Mouse (Mus musculus) ZHBTc4 (cell line): ENCODE measurements around the gene Cacna1g.

Experiments used
- DNase-seq: peaks from one replicate; pipeline ENCODE4 v3.0.0-alpha.2; 2011; ENCODE audit warnings: low read depth, low spot score

Cacna1g gene

DNA sequence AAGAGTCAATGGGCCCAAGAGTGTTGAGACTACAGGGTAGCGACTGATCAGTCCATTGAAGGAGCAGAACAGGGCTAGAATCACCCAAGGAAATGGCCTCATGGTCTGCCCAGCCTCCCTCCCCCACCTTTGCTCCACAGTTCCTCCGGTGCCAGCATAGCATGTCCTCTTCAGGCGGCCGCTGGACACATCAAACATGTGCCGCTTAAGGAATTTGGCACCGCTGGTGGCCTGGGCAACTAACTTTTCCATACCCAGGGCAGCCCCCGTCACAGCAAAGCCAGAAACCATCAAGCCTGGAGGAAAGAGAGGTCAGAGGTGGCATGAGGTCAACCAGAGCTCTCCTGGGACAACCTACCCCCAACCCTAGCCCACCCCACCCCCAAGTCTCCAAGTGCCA lies 8.0 kb upstream of the Cacna1g start:
- no peak for DNase-seq

DNA sequence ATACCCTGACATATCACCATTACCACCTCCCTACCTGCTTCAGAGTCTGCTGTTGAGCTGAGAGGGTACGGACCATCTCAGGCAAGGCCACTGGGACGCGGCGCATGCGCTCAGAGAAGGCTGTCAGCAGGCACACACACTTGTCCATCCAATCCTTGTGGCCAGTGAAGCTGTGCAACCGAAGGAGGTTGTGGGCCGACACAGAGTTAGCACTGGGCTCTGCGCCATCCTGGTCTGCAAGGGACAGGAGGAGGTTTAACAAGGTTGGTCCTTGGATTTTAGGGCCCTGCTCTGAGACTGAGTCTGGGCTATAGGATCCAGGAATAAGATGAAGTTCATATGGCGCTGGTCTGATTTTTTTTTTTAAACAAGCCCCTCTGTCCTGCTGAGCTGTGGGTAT lies 6.4 kb upstream of the Cacna1g start:
- DNase-seq, result no peak

GRCm38 (mm10) chr11:94477651-94478050 lies 3.7 kb upstream of the Cacna1g start:
- DNase-seq, result no peak

DNA sequence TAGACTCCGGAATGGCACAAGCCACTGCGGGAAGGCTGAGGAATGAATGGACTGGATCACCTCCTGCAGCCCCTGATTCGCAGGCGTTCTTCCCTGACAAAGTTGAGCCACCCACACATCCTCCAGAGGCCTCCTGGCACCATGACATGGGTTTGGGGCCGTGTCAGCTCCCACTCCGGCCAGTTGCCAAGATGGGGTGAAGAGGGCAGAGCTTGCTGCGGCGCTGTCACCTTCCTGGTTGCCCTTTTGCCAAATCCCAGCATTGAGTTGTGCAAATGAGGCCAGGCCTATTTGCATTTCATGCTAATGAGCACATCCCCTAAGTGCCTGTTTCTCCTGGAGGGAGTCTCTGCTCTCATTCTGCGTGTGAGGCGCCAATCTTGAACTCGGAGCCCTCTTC lies 1.7 kb upstream of the Cacna1g start:
- DNase-seq, result no peak

DNA sequence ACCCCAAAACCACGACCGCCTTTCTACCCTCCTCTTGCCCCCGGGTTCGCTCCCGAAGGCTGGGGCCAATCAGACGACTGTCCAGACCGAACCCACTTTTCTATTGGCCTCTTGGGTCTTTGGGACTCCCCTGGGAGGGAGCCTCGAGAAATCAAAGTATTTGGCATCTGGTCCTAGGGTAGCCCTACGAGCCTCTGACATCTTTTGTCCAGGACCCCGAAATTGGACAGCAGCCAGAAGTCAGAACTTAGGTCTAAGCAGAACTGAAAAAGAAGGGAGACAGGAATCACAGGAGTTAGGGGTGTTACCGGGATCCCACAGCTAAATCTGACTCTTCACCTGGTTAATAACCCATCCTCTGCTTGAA lies 529 bp upstream of the Cacna1g start:
- DNase-seq, result no peak

- peak; percentile 22 for DNase-seq
Measured at GRCm38 (mm10) chr11:94472916-94473706, 887 bp downstream of the Cacna1g start.

DNA sequence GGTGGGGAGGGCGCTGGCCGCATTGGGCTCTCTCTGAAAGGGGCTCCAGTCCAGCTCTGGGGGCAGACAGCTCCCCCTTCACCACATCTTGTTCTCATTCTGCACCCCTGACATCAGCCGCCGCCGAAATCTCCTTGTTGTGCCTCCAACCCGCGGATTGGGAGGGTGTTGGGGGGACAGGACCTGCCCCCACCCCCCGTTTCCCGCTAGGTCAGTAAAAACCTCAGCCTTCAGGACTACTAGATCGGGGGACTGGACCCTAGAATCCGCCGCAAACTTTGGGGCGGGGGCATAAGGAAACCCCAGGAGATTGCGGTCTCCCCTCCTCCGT lies 1.4 kb downstream of the Cacna1g start:
- no peak for DNase-seq

DNA sequence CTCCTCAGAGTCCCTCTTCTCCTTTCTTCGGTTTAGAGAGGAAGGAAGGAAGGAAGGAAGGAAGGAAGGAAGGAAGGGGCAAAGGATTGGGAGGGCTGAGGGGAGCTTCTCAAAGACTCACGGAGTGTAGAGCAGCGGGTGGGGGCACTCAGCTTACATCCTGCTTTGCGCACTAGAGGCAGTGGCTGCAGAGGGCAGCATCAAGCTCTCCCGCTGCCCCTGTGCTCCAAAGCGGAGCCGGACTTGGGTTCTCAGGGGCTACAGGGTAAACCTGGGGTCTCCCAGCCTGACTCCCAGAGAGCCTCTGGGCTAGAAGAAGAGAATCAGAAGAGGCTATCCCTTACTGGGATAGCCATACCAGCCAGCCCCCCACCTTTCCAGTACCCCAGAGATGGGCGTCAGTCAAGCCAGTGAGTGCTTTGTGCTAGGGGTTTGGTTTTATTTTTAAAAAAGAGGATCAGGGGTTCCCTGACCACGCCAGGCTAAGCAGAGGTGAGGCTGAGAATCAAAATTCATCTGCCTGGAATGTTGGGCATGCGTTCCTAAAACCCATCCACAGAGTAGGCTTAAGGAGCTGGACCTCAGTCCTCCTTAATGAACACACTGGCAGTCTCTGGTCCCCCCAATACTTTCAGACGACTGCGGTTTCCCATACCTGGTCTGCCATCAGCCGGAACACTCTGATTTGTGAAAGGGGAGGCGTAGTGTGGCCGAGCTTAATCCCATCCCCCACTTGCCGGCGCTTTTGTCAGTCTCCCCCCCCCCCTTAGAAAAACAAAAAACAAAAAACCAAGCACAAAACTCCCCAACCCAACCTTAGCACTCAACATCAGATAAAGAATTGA lies 2.0 kb downstream of the Cacna1g start:
- DNase-seq, result no peak

- no peak for DNase-seq
Measured at GRCm38 (mm10) chr11:94470391-94470790, 3.6 kb downstream of the Cacna1g start.

- DNase-seq, result peak; percentile 26
Measured at GRCm38 (mm10) chr11:94469136-94470064, 4.6 kb downstream of the Cacna1g start.

DNA sequence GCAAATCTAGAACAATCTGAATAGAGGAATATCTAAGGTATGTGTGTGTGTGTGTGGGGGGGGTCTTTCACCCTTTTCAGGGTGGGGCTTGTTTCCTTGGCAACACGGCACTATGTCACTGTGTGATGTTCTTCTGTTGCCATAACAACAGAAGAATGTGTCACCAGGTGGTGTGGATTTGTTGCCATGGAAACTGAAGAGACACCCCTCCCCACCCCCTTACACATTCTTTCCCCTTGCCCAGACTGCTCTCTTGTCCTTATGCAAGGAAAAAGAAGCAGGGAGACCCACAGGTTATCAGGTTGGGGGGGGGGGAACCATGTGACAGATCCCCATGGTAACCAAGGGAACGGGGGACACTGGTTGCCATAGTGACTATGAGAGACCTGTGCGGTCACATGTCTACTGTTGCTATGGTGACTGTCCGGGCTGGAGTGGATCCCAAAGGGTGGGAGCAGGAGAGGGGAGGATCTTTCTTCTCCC lies 5.4 kb downstream of the Cacna1g start:
- peak; percentile 57 for DNase-seq

- no peak for DNase-seq
Measured at GRCm38 (mm10) chr11:94466333-94466855, 7.6 kb downstream of the Cacna1g start.

GRCm38 (mm10) chr11:94464170-94464569 lies 9.8 kb downstream of the Cacna1g start:
- no peak for DNase-seq

GRCm38 (mm10) chr11:94461856-94462255 lies 12.1 kb downstream of the Cacna1g start:
- no peak for DNase-seq

GRCm38 (mm10) chr11:94457001-94457400 lies 17.0 kb downstream of the Cacna1g start:
- no peak for DNase-seq

GRCm38 (mm10) chr11:94456347-94456746 lies 17.7 kb downstream of the Cacna1g start:
- no peak for DNase-seq

DNA sequence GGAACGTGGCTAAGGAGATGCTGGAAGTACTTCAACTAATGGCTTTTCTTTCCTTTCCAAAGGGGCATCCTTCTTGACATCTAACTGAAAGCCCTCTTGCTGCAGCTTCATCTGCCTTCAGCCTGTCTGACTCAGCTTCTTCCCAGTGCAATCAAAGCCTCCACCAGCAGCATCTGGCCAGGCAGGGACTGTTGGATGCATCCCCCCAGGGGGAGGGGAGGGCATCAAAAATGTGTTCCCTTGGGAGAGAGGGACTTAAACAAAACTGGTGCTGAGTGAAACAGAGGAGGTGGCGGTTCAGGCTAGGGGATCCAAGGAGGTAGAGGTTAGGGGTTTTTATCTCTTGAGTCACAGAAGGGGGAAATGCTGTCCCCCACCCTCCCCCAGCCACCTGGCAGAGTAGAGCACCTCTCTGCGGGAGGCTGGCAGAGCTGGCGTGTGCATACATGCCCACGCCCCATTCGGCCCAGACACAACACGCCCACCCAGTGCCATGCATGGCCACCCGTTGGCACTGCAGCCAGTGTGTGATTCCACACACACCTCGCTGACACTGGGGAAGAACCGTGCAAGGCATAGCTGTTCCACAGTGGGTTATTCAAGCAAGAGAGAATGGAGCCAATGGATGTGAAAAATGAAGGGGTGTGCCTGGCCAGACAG lies 18.7 kb downstream of the Cacna1g start:
- DNase-seq, result no peak

DNA sequence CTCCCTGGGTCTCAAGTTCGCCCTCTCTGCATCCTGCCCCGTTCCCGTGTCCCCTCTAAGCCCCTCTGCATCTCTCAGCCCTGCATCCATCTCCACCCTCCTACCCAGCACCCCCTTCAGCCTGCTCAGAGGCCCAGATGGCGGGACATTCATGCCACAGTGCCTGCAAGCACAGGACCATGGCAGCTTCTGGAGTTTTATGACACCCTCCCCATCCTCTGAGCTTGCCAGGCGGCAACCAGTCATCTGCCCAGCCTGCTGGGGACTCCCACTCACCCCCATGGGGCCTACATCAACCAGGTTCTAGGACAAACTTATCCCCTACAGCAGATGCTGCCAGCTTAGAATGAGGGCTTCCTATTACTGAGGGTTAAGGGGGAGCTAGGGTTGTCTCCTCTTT lies 19.2 kb downstream of the Cacna1g start:
- no peak for DNase-seq

DNA sequence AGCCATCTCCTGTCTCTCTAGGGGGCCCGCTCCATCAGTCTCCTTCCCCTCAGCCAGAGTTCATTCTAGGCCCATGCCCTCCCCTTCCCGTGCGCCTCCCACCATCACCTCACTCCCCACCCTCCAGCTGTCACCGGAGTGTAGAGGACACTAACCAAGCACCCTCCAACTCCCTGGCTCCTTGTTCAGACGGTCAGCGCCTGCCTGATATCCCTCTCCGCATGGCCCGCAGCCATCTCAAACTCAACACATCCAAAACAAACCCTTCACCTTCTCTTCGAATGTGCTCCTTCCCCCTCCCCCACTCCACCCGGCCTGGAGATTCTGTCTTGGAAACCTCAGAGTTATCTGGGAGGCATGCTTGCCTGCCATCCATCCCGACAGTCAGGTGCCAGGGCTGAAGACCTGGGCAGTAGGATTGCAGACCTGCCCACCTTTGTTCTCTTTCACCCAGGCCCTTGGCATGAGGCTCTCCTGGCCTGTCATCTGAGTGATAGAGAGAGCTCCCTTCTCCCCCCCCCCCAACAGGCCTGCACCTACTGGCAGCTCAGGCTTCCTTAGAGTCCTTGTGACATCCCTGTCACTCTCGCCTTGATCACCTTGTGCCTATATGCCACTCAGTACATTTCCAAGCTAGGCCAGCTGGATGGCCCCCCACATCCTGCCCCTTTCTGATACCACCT lies 22.8 kb downstream of the Cacna1g start:
- no peak for DNase-seq

DNA sequence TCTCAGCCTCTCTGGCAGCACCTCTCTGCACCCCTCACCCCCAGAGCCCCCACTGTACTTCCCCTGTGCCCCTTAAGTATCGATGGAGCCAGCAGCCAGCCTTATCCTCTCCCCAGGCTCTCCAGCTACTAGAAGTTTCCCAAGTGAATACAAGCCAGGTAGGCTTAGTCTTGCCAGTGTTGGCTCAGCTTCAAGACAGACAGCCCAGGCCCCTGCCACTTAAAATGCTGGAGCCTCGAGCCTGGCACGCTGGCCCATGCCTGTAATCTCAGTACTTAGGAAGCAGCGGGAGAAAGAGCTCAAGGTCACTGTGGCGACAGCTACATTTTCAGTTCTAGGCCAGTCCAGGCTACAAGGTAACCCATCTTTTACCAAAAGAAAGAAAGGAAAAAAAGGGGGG lies 24.1 kb downstream of the Cacna1g start:
- DNase-seq, result no peak
